Mouse (Mus musculus) heart, postnatal 36 days (tissue): ENCODE measurements at regions not wholly inside any gene's neighbourhood (a gene's known extent, or its start where the extent isn't known, plus 50 kb on each side); places are given as distances from the start of the nearest gene placed in this dataset.
"Not testable (repeated sequence)": the region's sequence is repeated elsewhere in the genome, so short reads cannot be mapped to it uniquely, and the experiment has no call there.

Experiments
- DNase-seq, 2 experiments: peaks; one replicate each; pipeline ENCODE4 v3.0.0; 2021 to 2022
- intact Hi-C: fragments of 180-260 bp; cut with DNase I; formaldehyde crosslinking; loops from one replicate; pipeline ENCODE4 v1.15.1; 2025

- peak; percentile 3 to 6 for DNase-seq
- intact Hi-C loops: no loop called here
These were observed 338.4 kb upstream of the Gpc6 start for GRCm38 (mm10) chr14:116586742-116587141.

- no peak for DNase-seq
- intact Hi-C loops: no loop called here
These were observed 335.6 kb upstream of the Gpc6 start for GRCm38 (mm10) chr14:116589529-116589928.

- intact Hi-C loops: no loop called here
- no peak for DNase-seq
These were observed 335.0 kb upstream of the Gpc6 start for GRCm38 (mm10) chr14:116590111-116590510.

GRCm38 (mm10) chr14:116608130-116608529 is 317.0 kb upstream of the Gpc6 start:
- intact Hi-C loops: no loop called here
- DNase-seq: no peak

GRCm38 (mm10) chr14:116611210-116611609 is 313.9 kb upstream of the Gpc6 start:
- DNase-seq: no peak
- intact Hi-C loops: no loop called here

- DNase-seq: no peak
- intact Hi-C loops: no loop called here
These were observed 292.9 kb upstream of the Gpc6 start for GRCm38 (mm10) chr14:116632181-116632580.

GRCm38 (mm10) chr14:116642091-116642490 is 283.0 kb upstream of the Gpc6 start:
- DNase-seq: no peak

GRCm38 (mm10) chr14:116651897-116652296 is 273.2 kb upstream of the Gpc6 start:
- intact Hi-C loops: no loop called here
- DNase-seq: no peak

More at GRCm38 (mm10) chr14:116642091-116642490, 283.0 kb upstream of the Gpc6 start:
- intact Hi-C loops: no loop called here

GRCm38 (mm10) chr14:116683909-116684308 is 241.2 kb upstream of the Gpc6 start:
- DNase-seq: no peak
- intact Hi-C loops: no loop called here

- intact Hi-C loops: no loop called here
- DNase-seq: no peak
These were observed 227.4 kb upstream of the Gpc6 start for GRCm38 (mm10) chr14:116697675-116698074.

GRCm38 (mm10) chr14:116698437-116698836 is 226.7 kb upstream of the Gpc6 start:
- no peak for DNase-seq
- intact Hi-C loops: no loop called here

GRCm38 (mm10) chr14:116734596-116734995 is 190.5 kb upstream of the Gpc6 start:
- intact Hi-C loops, DNase-seq: not testable (repeated sequence)

GRCm38 (mm10) chr14:116754438-116755157 is 170.5 kb upstream of the Gpc6 start:
- intact Hi-C loops: no loop called here
- DNase-seq: no peak

GRCm38 (mm10) chr14:116761429-116761828 is 163.7 kb upstream of the Gpc6 start:
- intact Hi-C loops: no loop called here
- no peak for DNase-seq

GRCm38 (mm10) chr14:116771120-116771519 is 154.0 kb upstream of the Gpc6 start:
- intact Hi-C loops: no loop called here
- no peak for DNase-seq

GRCm38 (mm10) chr14:116771671-116772070 is 153.4 kb upstream of the Gpc6 start:
- intact Hi-C loops: no loop called here

GRCm38 (mm10) chr14:116779661-116780060 is 145.5 kb upstream of the Gpc6 start:
- no peak for DNase-seq
- intact Hi-C loops: no loop called here

More at GRCm38 (mm10) chr14:116771671-116772070, 153.4 kb upstream of the Gpc6 start:
- no peak for DNase-seq

GRCm38 (mm10) chr14:116783840-116784239 is 141.3 kb upstream of the Gpc6 start:
- DNase-seq: no peak

GRCm38 (mm10) chr14:116806504-116806903 is 118.6 kb upstream of the Gpc6 start:
- intact Hi-C loops: no loop called here
- no peak for DNase-seq

More at GRCm38 (mm10) chr14:116783840-116784239, 141.3 kb upstream of the Gpc6 start:
- intact Hi-C loops: no loop called here

- intact Hi-C loops: no loop called here
- no peak for DNase-seq
These were observed 116.5 kb upstream of the Gpc6 start for GRCm38 (mm10) chr14:116808581-116808980.

GRCm38 (mm10) chr14:116810661-116811345 is 114.3 kb upstream of the Gpc6 start:
- intact Hi-C loops: no loop called here

GRCm38 (mm10) chr14:116837235-116837634 is 87.9 kb upstream of the Gpc6 start:
- DNase-seq: no peak
- intact Hi-C loops: no loop called here

More at GRCm38 (mm10) chr14:116810661-116811345, 114.3 kb upstream of the Gpc6 start:
- no peak for DNase-seq
